Mouse (Mus musculus) neural tube, postnatal 0 days (tissue): Measurements from ENCODE around the gene Nme7. TPM values are rescaled to one million over a fixed set of nuclear protein-coding genes. Genes with fewer than 3 reads are reported as not detected.

Experiments
- polyA plus RNA-seq: library from polyadenylated mRNA; unstranded; fragments of >200 nt; fragmentation: Nextera tagmentation; extraction: Ambion mirVana; gene quantifications from 2 replicates; pipeline ENCODE4 v1.2.1, GENCODE M21; 2015

Gene Nme7
- 23.4 and 23.6 TPM in 2 replicates for polyA plus RNA-seq

DNA sequence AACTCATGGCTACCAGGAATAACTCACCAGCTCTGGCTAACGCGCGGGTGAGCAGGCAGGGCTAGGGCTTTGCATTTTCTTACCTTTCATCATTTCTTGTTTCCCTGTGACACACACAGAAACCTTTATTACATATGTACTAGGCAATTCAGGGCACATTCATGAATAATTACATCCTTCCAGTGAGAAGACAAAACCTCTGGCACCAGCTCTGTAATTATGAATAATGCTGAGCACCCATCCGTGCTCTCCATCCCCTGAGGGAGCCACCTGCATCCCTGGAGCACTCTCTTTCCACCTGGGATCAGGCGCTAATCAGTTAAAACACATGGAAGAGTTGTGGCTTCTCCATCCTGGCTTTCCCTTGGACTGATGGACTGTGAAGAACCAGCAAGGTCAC is at the start of gene Nme7:
Gene Nme7, plus strand, starts transcription at position 301 of the 400 bp plus-strand sequence.

DNA sequence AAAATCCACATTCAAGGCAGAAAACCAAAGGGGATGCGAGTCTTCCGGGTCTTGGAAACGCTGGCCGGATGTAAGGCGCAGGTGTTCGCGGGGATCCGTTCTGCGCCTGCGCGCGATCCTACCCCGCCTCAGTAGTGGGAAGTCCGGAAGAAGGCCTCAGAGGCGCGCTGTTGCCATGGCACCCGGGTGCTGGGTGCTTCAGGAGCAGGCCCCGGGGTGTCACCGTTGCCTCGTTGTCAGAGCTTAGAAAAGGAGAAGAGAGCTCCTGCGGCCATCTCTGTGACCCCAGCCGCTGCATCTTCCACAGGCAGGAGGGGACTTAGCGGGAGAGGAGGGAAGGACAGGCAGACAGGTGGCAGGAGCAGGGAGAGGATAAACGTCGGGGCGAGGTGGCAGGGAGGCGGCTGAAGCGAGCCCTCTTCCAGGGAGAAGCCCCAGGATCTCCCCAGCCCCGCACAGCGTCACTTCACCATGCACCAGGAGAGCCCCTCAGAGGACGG is 28.4 kb upstream of the Nme7 start, which contains the start of gene Ccdc181:
Gene Ccdc181, plus strand, starts transcription at position 131 of the 500 bp plus-strand sequence.

DNA sequence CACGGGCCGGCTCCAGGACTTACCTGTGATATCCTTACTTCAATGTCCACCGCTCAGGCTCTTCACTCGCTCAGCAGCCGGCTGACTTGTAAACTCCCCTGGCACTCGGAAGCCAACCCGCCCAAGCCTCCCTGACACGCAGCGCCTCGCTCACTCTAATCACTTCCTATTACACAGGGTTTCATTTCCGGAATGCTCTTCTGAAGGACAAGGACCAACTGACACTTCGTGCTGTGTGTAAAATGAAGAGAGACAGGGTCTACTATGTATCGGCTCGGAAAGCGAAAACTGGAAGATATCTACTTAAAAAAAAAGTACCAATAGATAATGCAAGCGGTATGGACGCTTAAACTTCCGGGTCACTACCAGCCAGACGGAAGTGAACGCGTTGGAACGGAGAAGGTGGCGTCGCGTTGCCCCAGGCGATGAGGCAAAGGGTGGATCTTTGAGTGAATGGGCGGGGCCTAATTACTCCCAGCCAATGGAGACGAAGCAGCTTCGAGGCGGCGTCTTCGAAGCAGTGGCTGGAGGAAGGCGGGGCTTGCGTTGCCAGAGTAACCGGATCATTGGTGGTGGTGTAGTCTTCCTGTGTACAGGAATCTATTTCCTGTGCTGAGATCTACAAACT is 3.3 kb downstream of the Nme7 start, which contains the start of gene Blzf1:
Gene Blzf1, minus strand, starts transcription at position 366 of the 628 bp plus-strand sequence.

DNA sequence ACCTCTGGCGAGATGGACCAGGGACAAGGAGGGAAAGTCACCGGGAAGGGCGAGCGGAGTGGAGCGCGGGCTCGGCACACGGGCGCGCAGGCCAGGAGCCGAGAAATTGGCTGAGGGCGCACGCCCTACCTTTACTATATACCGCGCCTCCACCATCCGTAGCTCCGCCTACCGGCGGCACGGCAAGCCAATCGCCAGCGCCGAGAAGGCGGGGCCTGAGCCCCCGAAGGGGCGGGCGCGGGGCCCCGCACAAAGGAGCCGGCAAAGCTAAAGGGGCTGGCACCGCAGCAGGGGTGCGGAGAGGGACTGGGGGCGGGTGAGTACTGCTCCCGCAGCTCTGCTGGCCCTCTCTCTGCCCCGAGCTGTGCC is 154.3 kb downstream of the Nme7 start, which contains the start of gene Atp1b1:
Gene Atp1b1, minus strand, starts transcription at position 111 of the 369 bp plus-strand sequence.

Other genes starting within 250 kb of the Nme7 start
- 0.12 TPM in 1 of 2 replicates, not detected in the other for gene Sell, start 242.1 kb upstream of the Nme7 start, polyA plus RNA-seq
- 0.09 and 0.18 TPM in 2 replicates for gene Selp, start 188.9 kb upstream of the Nme7 start, polyA plus RNA-seq
- gene F5, start 152.3 kb upstream of the Nme7 start, polyA plus RNA-seq: 0.14 and 0.17 TPM in 2 replicates
- 9.3 and 9.5 TPM in 2 replicates for gene Slc19a2, start 55.1 kb upstream of the Nme7 start, polyA plus RNA-seq
- gene Ccdc181, start 28.5 kb upstream of the Nme7 start, polyA plus RNA-seq: 21.9 and 22.8 TPM in 2 replicates
- 25.8 and 29.6 TPM in 2 replicates for gene Blzf1, start 3.4 kb downstream of the Nme7 start, polyA plus RNA-seq
- gene Atp1b1, start 154.2 kb downstream of the Nme7 start, polyA plus RNA-seq: 755 and 805 TPM in 2 replicates